Mouse (Mus musculus): ENCODE results near the gene Inpp4a. TPM values are rescaled to one million over a fixed set of nuclear protein-coding genes. Genes with fewer than 3 reads are reported as not detected.

Inpp4a gene
- polyA plus RNA-seq, 1 experiment from 2014 or later, result 12.6 TPM

DNA sequence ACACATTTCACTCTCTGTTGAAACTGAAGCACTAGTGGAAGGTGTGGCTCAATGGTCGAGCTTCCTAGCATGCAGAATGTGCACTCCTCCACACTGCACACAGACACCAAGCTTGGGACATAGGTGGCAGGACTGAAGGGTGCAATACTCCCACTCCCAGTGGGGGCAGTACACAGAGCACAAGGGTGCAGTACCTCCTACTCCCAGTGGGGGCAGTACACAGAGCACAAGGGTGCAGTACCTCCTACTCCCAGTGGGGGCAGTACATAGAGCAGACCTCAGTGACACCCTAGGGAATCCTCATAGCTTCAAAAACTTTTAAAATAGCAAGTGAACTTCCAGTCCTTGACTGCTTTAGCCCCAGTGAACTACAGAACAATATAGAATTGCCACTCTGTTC, 119.8 kb downstream of the Inpp4a start:
- Histone ChIP-seq H3K9me3 (ENCODE audit: control insufficient read depth, low read length) (peaks cover 2% of the 10 kb centered on the region; the same call in 1 of the 2 replicates), H3K27me3 (ENCODE audit: control insufficient read depth, insufficient read depth, low read length) (no peaks in the 10 kb centered on the region), H3K4me3 (ENCODE audit: low read depth, low read length) (no peak overlapping the region), H3K4me2 (ENCODE audit: low read depth, severe bottlenecking) (no peak overlapping the region), H3K36me3 (ENCODE audit: control insufficient read depth, insufficient read depth, low read length) (peaks cover 12% of the 10 kb centered on the region), H3K27ac (replicated peaks; ENCODE audit: low read depth, low read length) (no peak overlapping the region), H3K4me1 (ENCODE audit: control insufficient read depth, insufficient read depth, low read length) (no peaks in the 10 kb centered on the region), H3K9ac (ENCODE audit: low read length) (no peak overlapping the region)
- ATAC-seq (ENCODE audit: insufficient number of reproducible peaks, low FRiP score, low TSS enrichment, low read depth), result no peak
- 83% methylated on average over 1 of the region's 1 CpGs for WGBS
- DNase-seq (ENCODE audit: low spot score), result no peak

DNA sequence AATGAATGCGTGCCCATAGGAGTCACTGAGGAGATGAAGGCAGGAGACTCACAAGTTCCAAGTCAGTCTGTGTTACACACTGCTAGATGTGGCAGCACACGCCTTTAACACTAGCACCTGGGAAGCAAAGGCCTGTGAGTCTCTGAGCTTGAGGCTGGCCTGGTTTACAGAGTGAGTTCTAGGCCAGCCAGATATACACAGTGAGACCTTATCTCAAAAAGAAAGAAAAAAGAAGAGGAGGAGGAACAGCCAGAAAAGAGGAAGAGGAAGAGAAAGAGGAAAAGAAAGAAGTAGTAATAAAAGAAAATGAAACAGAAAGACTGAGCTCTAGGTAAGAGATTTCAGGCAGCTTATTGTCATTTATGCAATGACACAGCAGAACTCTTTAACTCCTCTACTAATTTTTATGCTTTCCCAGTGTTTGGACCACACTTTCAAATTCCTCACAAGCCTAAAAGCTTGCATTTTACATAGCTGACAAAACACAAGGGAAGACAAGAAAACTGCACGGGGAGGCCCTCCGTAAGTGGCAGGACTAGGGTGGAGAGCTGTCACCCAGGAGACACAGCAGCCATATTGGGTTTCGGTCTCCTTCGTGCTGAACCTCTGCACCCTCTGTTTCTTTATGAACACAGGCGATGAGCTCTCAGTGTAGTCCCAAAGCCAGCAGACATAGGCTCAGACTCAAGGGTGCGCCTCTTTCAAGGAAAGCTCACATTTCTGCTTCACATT, 127.6 kb downstream of the Inpp4a start:
- H3K27ac ChIP-seq (replicated peaks; ENCODE audit: low read depth, low read length), result no peak overlapping the region
- peaks cover 3% of the 10 kb centered on the region; the same call in 1 of the 2 replicates for H3K9me3 ChIP-seq (ENCODE audit: control insufficient read depth, low read length)
- WGBS, result 95% methylated on average over 8 of the region's 8 CpGs
- ATAC-seq (ENCODE audit: insufficient number of reproducible peaks, low FRiP score, low TSS enrichment, low read depth), result no peak
- no peak for DNase-seq (ENCODE audit: low spot score)
- H3K9ac ChIP-seq (ENCODE audit: low read length), result no peak overlapping the region
- H3K4me1 ChIP-seq (ENCODE audit: control insufficient read depth, insufficient read depth, low read length), result peaks cover 6% of the 10 kb centered on the region
- H3K36me3 ChIP-seq (ENCODE audit: control insufficient read depth, insufficient read depth, low read length), result peaks cover 10% of the 10 kb centered on the region
- no peak overlapping the region for H3K4me2 ChIP-seq (ENCODE audit: low read depth, severe bottlenecking)
- no peaks in the 10 kb centered on the region for H3K27me3 ChIP-seq (ENCODE audit: control insufficient read depth, insufficient read depth, low read length)
- no peak overlapping the region for H3K4me3 ChIP-seq (ENCODE audit: low read depth, low read length)

GRCm38 (mm10) chr1:37428911-37429310, 129.2 kb downstream of the Inpp4a start:
- no peak for ATAC-seq (ENCODE audit: insufficient number of reproducible peaks, low FRiP score, low TSS enrichment, low read depth)
- Histone ChIP-seq H3K4me2 (ENCODE audit: low read depth, severe bottlenecking) (peak overlapping the region; percentile 80), H3K27ac (replicated peaks; ENCODE audit: low read depth, low read length) (no peak overlapping the region), H3K36me3 (ENCODE audit: control insufficient read depth, insufficient read depth, low read length) (peaks cover 13% of the 10 kb centered on the region), H3K9ac (ENCODE audit: low read length) (no peak overlapping the region; the same call in 1 of the 2 replicates), H3K9me3 (ENCODE audit: control insufficient read depth, low read length) (peaks cover 3% of the 10 kb centered on the region; the same call in 1 of the 2 replicates), H3K4me3 (ENCODE audit: low read depth, low read length) (peak overlapping the region; percentile 92), H3K4me1 (ENCODE audit: control insufficient read depth, insufficient read depth, low read length) (peaks cover 6% of the 10 kb centered on the region), H3K27me3 (ENCODE audit: control insufficient read depth, insufficient read depth, low read length) (no peaks in the 10 kb centered on the region)
- DNase-seq (ENCODE audit: low spot score), result no peak
- 60% methylated on average over 2 of the region's 2 CpGs for WGBS

- DNase-seq (ENCODE audit: low spot score) (peak; percentile 91), ATAC-seq (ENCODE audit: insufficient number of reproducible peaks, low FRiP score, low TSS enrichment, low read depth) (peak; percentile 96)
- Histone ChIP-seq H3K4me2 (ENCODE audit: low read depth, severe bottlenecking) (peak within 1 kb of the TSS; percentile 80), H3K36me3 (ENCODE audit: control insufficient read depth, insufficient read depth, low read length) (peaks cover 12% of the 10 kb centered on the region; the same call in 1 of the 2 replicates), H3K27me3 (ENCODE audit: control insufficient read depth, insufficient read depth, low read length) (no peaks in the 10 kb centered on the region), H3K27ac (replicated peaks; ENCODE audit: low read depth, low read length) (0 out of 2 replicates have a peak within 1 kb of the TSS, but pooled peaks have one; percentile 30), H3K9me3 (ENCODE audit: control insufficient read depth, low read length) (no peaks in the 10 kb centered on the region), H3K4me1 (ENCODE audit: control insufficient read depth, insufficient read depth, low read length) (peaks cover 6% of the 10 kb centered on the region), H3K9ac (ENCODE audit: low read length) (peak within 1 kb of the TSS; percentile 85), H3K4me3 (ENCODE audit: low read depth, low read length) (peak within 1 kb of the TSS; percentile 92)
- WGBS, result 3% methylated on average over 57 of the region's 57 CpGs
Measured at GRCm38 (mm10) chr1:37429366-37430296, 130.0 kb downstream of the Inpp4a start, which contains the start of the genes Coa5 and Unc50. Coa5 (minus strand) TSS chr1:37430103. Unc50 (plus strand) TSS chr1:37430139.

- no peak for DNase-seq (ENCODE audit: low spot score)
- H3K4me2 ChIP-seq (ENCODE audit: low read depth, severe bottlenecking), result peak overlapping the region; percentile 69
- no peaks in the 10 kb centered on the region for H3K27me3 ChIP-seq (ENCODE audit: control insufficient read depth, insufficient read depth, low read length)
- WGBS, result 2% methylated on average over 40 of the region's 40 CpGs
- peaks cover 6% of the 10 kb centered on the region for H3K4me1 ChIP-seq (ENCODE audit: control insufficient read depth, insufficient read depth, low read length)
- H3K27ac ChIP-seq (replicated peaks; ENCODE audit: low read depth, low read length), result 0 out of 2 replicates have a peak overlapping the region, but pooled peaks have one; percentile 30
- peaks cover 13% of the 10 kb centered on the region; the same call in 1 of the 2 replicates for H3K36me3 ChIP-seq (ENCODE audit: control insufficient read depth, insufficient read depth, low read length)
- no peaks in the 10 kb centered on the region for H3K9me3 ChIP-seq (ENCODE audit: control insufficient read depth, low read length)
- H3K9ac ChIP-seq (ENCODE audit: low read length), result peak overlapping the region; percentile 85
- H3K4me3 ChIP-seq (ENCODE audit: low read depth, low read length), result peak overlapping the region; percentile 92
- peak; percentile 5; the same call in 1 of the 2 replicates for ATAC-seq (ENCODE audit: insufficient number of reproducible peaks, low FRiP score, low TSS enrichment, low read depth)
Measured at GRCm38 (mm10) chr1:37430297-37430840, 130.7 kb downstream of the Inpp4a start.

DNA sequence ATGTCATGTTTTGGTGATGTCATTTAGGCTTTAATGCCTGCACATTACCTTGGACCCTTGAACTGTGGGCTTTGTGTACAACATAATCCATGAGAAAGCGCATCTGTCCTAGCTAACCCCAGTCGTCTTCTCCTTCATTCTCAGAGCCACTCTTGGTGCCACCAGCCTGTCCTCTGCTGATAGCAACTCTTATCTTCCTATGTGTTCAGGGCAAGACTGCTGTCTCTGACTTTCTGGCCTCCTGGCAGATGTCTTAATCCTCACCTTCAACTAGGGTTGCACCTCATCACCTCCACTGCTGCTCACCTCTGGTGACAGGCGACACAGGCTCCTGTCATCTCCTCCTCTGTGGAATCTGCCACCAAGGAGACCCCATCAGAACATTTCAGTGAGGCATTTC, 136.8 kb downstream of the Inpp4a start:
- ATAC-seq (ENCODE audit: insufficient number of reproducible peaks, low FRiP score, low TSS enrichment, low read depth), result no peak
- WGBS, result 91% methylated on average over 3 of the region's 3 CpGs

GRCm38 (mm10) chr1:37442848-37443835, 143.5 kb downstream of the Inpp4a start:
- DNase-seq (ENCODE audit: low spot score) (no peak), ATAC-seq (ENCODE audit: insufficient number of reproducible peaks, low FRiP score, low TSS enrichment, low read depth) (no peak)
- H3K27ac ChIP-seq (replicated peaks; ENCODE audit: low read depth, low read length), result no peak overlapping the region
- no peak overlapping the region for H3K4me3 ChIP-seq (ENCODE audit: low read depth, low read length)
- H3K4me2 ChIP-seq (ENCODE audit: low read depth, severe bottlenecking), result no peak overlapping the region
- 94% methylated on average over 16 of the region's 16 CpGs for WGBS
- H3K36me3 ChIP-seq (ENCODE audit: control insufficient read depth, insufficient read depth, low read length), result peaks cover 4% of the 10 kb centered on the region; the same call in 1 of the 2 replicates
- no peaks in the 10 kb centered on the region for H3K4me1 ChIP-seq (ENCODE audit: control insufficient read depth, insufficient read depth, low read length)
- H3K27me3 ChIP-seq (ENCODE audit: control insufficient read depth, insufficient read depth, low read length), result no peaks in the 10 kb centered on the region
- H3K9ac ChIP-seq (ENCODE audit: low read length), result no peak overlapping the region
- no peaks in the 10 kb centered on the region for H3K9me3 ChIP-seq (ENCODE audit: control insufficient read depth, low read length)

More for the DNA sequence above, 136.8 kb downstream of the Inpp4a start:
- H3K27ac ChIP-seq (replicated peaks; ENCODE audit: low read depth, low read length), result no peak overlapping the region
- peaks cover 25% of the 10 kb centered on the region for H3K36me3 ChIP-seq (ENCODE audit: control insufficient read depth, insufficient read depth, low read length)
- H3K4me2 ChIP-seq (ENCODE audit: low read depth, severe bottlenecking), result no peak overlapping the region
- no peak overlapping the region for H3K4me3 ChIP-seq (ENCODE audit: low read depth, low read length)
- no peaks in the 10 kb centered on the region for H3K27me3 ChIP-seq (ENCODE audit: control insufficient read depth, insufficient read depth, low read length)
- no peaks in the 10 kb centered on the region; the same call in 1 of the 2 replicates for H3K4me1 ChIP-seq (ENCODE audit: control insufficient read depth, insufficient read depth, low read length)
- H3K9me3 ChIP-seq (ENCODE audit: control insufficient read depth, low read length), result no peaks in the 10 kb centered on the region
- DNase-seq (ENCODE audit: low spot score), result no peak
- no peak overlapping the region for H3K9ac ChIP-seq (ENCODE audit: low read length)
